Mouse (Mus musculus): ENCODE results near the gene Cdc42bpb. TPM values are rescaled to one million over a fixed set of nuclear protein-coding genes. Genes with fewer than 3 reads are reported as not detected.

The Cdc42bpb gene
- polyA plus RNA-seq, 1 experiment from 2014 or later, result 25.6 TPM

DNA sequence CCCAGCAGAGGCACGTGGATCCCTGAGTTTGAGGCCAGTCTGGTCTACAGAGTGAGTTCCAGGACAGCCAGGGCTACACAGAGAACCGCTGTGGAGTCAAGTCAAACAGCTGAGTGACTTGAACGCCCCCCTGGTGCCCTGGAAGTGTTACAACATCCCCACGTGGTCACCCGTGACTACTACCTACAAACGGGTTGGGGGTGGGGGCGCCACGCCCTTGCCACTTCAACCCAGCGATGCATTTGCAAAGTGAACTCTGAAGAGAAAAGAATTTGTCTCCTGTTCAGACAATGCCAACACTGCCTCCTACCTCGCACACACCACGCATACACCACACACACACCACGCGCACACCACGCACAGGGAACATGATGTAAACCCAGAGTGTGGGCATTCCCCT, 67.6 kb downstream of the Cdc42bpb start:
- no peak for DNase-seq (ENCODE audit: low spot score)
- peaks cover 33% of the 10 kb centered on the region for H3K36me3 ChIP-seq (ENCODE audit: control insufficient read depth, insufficient read depth, low read length)
- no peak overlapping the region for H3K9ac ChIP-seq (ENCODE audit: low read depth, low read length)
- H3K9me3 ChIP-seq (ENCODE audit: control insufficient read depth, low read length), result no peaks in the 10 kb centered on the region
- peaks cover 11% of the 10 kb centered on the region for H3K4me1 ChIP-seq (replicated peaks; ENCODE audit: control insufficient read depth, insufficient read depth, low read length)
- 79% methylated on average over 14 of the region's 14 CpGs for WGBS
- H3K27ac ChIP-seq (ENCODE audit: low read depth, low read length), result no peak overlapping the region
- H3K27me3 ChIP-seq (replicated peaks; ENCODE audit: control insufficient read depth, insufficient read depth, low read length), result no peaks in the 10 kb centered on the region
- H3K4me3 ChIP-seq (ENCODE audit: low read depth, low read length), result no peak overlapping the region
- no peak for ATAC-seq (replicated peaks; ENCODE audit: low FRiP score)
- H3K4me2 ChIP-seq, result no peak overlapping the region

DNA sequence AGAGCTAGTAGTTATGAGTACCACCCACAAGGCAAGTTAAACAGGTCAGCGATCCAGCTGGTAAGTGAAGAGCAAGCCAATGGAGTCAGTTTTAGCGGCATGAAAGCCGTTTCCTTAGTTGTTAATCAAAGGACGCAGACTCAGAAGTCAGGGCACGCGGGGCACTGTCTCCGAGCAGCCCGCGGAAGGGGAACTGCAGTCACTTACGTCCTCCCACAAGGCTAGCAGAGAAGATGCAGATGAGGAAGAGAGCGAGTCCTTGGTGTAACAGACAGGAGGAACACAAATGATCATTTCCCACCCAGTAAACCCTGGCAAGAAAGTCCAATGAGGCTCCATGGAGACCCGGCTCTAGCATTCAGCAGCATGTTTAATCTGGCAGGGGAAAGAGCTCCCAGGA, 68.3 kb downstream of the Cdc42bpb start:
- no peak overlapping the region for H3K27ac ChIP-seq (ENCODE audit: low read depth, low read length)
- 74% methylated on average over 12 of the region's 12 CpGs for WGBS
- ATAC-seq (replicated peaks; ENCODE audit: low FRiP score), result no peak
- no peak overlapping the region for H3K9ac ChIP-seq (ENCODE audit: low read depth, low read length)
- no peak overlapping the region for H3K4me2 ChIP-seq
- H3K9me3 ChIP-seq (ENCODE audit: control insufficient read depth, low read length), result no peaks in the 10 kb centered on the region
- H3K36me3 ChIP-seq (ENCODE audit: control insufficient read depth, insufficient read depth, low read length), result peaks cover 36% of the 10 kb centered on the region
- no peak overlapping the region for H3K4me3 ChIP-seq (ENCODE audit: low read depth, low read length)
- DNase-seq (ENCODE audit: low spot score), result no peak
- peaks cover 11% of the 10 kb centered on the region for H3K4me1 ChIP-seq (replicated peaks; ENCODE audit: control insufficient read depth, insufficient read depth, low read length)
- no peaks in the 10 kb centered on the region for H3K27me3 ChIP-seq (replicated peaks; ENCODE audit: control insufficient read depth, insufficient read depth, low read length)

DNA sequence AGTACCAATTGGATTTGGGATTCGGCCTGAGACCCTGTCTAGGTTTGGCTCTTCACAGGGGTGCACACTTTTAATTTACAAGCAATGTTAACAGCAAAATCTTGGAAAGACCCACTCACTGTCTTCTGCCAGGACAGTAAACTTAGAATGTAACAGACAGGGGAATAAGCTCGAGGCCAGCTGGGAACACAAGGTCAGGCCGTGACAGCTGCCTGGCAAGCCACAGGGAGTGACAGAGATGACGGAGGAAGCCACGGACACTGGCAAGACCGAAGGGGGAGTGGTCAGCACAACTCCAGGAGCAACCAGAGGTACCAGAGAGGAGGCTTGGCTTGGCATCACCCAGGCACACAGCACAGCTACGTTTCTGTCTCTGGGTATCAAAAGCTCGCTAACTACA, 70.7 kb downstream of the Cdc42bpb start:
- Histone ChIP-seq H3K9me3 (ENCODE audit: control insufficient read depth, low read length) (no peaks in the 10 kb centered on the region), H3K36me3 (ENCODE audit: control insufficient read depth, insufficient read depth, low read length) (peaks cover 35% of the 10 kb centered on the region), H3K27me3 (replicated peaks; ENCODE audit: control insufficient read depth, insufficient read depth, low read length) (no peaks in the 10 kb centered on the region), H3K27ac (ENCODE audit: low read depth, low read length) (no peak overlapping the region), H3K4me2 (no peak overlapping the region), H3K9ac (ENCODE audit: low read depth, low read length) (no peak overlapping the region), H3K4me3 (ENCODE audit: low read depth, low read length) (no peak overlapping the region), H3K4me1 (replicated peaks; ENCODE audit: control insufficient read depth, insufficient read depth, low read length) (peaks cover 10% of the 10 kb centered on the region)
- DNase-seq (ENCODE audit: low spot score) (no peak), ATAC-seq (replicated peaks; ENCODE audit: low FRiP score) (no peak)
- 82% methylated on average over 8 of the region's 8 CpGs for WGBS

DNA sequence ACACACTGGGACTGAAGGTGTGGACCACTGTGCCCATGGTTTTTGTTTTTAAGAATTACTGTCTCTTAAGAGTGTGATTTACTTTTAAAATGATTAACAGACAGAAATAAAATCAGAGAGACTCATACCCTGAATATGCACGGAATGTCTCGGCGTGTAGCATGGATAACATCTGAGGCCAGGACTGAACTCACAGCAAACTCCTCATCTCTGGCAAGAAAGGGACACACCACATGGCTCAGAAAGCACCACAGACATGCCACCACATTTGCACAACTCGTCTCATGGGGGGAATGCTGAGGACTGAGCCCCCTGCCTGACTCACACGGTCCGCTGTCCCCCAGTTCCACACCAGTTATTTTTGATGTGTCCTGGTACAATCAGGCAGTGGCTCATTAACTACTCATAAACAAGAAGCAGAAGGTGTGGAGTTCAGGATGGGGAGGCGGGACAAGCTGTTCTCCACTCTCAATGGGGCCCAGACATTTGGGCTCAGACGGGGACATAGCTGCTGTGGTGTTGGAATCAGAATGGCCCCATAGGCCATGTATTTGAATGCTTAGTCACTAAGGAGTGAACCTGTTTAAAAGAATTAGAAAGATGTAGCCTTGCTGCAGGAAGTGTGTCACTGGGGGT, 73.7 kb downstream of the Cdc42bpb start:
- Histone ChIP-seq H3K4me1 (replicated peaks; ENCODE audit: control insufficient read depth, insufficient read depth, low read length) (no peaks in the 10 kb centered on the region), H3K9me3 (ENCODE audit: control insufficient read depth, low read length) (no peaks in the 10 kb centered on the region), H3K4me2 (no peak overlapping the region), H3K9ac (ENCODE audit: low read depth, low read length) (no peak overlapping the region), H3K27me3 (replicated peaks; ENCODE audit: control insufficient read depth, insufficient read depth, low read length) (no peaks in the 10 kb centered on the region), H3K4me3 (ENCODE audit: low read depth, low read length) (no peak overlapping the region), H3K36me3 (ENCODE audit: control insufficient read depth, insufficient read depth, low read length) (peaks cover 35% of the 10 kb centered on the region), H3K27ac (ENCODE audit: low read depth, low read length) (no peak overlapping the region)
- DNase-seq (ENCODE audit: low spot score) (no peak), ATAC-seq (replicated peaks; ENCODE audit: low FRiP score) (no peak)
- WGBS, result 87% methylated on average over 8 of the region's 8 CpGs

DNA sequence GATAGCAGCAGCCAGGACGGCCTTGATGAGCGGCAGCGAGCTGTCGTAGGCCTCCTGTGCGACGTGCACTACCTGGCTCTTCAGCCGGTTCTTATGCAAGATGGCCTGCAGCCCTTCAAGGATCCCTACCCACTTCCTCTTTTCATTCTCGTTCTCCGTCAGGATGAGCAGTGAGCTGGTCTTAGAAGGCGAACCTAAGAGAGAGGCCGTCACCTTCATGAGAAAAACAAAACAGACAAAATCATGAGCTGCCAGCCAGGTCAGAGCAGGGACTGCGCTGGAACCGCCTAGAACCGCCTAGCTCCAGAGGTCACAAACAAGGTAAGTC, 75.5 kb downstream of the Cdc42bpb start:
- DNase-seq (ENCODE audit: low spot score), result no peak
- Histone ChIP-seq H3K9me3 (ENCODE audit: control insufficient read depth, low read length) (no peaks in the 10 kb centered on the region), H3K36me3 (ENCODE audit: control insufficient read depth, insufficient read depth, low read length) (peaks cover 40% of the 10 kb centered on the region), H3K27ac (ENCODE audit: low read depth, low read length) (no peak overlapping the region), H3K9ac (ENCODE audit: low read depth, low read length) (no peak overlapping the region), H3K4me1 (replicated peaks; ENCODE audit: control insufficient read depth, insufficient read depth, low read length) (no peaks in the 10 kb centered on the region), H3K4me2 (no peak overlapping the region), H3K27me3 (replicated peaks; ENCODE audit: control insufficient read depth, insufficient read depth, low read length) (no peaks in the 10 kb centered on the region), H3K4me3 (ENCODE audit: low read depth, low read length) (no peak overlapping the region)
- 81% methylated on average over 14 of the region's 14 CpGs for WGBS
- no peak for ATAC-seq (replicated peaks; ENCODE audit: low FRiP score)

DNA sequence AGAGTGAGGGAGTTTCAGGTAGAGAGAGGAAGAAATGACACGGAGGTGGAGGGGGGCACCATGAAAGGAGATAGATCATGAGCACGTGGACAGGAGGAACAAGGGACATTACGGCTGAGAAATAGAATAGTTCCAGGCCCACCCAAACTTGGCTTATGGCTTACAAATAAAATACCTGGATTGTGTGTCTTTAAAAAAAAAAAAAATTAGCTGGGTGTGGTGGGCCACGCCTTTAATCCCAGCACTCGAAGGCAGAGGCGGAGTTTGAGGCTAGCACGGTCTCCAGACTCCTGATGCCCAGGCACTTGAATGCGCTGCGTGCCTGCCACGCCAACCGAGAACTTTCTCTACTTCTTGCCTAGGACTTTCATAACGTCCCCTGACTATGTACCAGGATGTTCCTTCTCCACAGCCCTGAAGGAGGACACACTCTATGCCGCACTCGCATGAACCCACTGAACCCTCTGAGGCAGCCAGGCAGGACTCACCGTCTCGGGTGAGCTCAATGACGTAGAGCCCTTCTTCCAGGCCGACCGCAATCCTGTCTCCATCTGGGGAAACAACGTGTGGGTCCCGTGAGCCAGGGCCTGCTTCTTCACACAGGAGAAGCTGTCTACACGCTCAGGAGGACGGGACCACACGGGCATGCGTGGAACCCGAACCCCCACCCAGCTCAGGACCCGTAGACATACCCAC, 76.0 kb downstream of the Cdc42bpb start:
- Histone ChIP-seq H3K9ac (ENCODE audit: low read depth, low read length) (no peak overlapping the region), H3K9me3 (ENCODE audit: control insufficient read depth, low read length) (no peaks in the 10 kb centered on the region), H3K4me3 (ENCODE audit: low read depth, low read length) (no peak overlapping the region), H3K4me1 (replicated peaks; ENCODE audit: control insufficient read depth, insufficient read depth, low read length) (no peaks in the 10 kb centered on the region), H3K27ac (ENCODE audit: low read depth, low read length) (no peak overlapping the region), H3K27me3 (replicated peaks; ENCODE audit: control insufficient read depth, insufficient read depth, low read length) (no peaks in the 10 kb centered on the region), H3K4me2 (no peak overlapping the region), H3K36me3 (ENCODE audit: control insufficient read depth, insufficient read depth, low read length) (peaks cover 42% of the 10 kb centered on the region)
- ATAC-seq (replicated peaks; ENCODE audit: low FRiP score) (no peak), DNase-seq (ENCODE audit: low spot score) (no peak)
- WGBS, result 88% methylated on average over 27 of the region's 27 CpGs

DNA sequence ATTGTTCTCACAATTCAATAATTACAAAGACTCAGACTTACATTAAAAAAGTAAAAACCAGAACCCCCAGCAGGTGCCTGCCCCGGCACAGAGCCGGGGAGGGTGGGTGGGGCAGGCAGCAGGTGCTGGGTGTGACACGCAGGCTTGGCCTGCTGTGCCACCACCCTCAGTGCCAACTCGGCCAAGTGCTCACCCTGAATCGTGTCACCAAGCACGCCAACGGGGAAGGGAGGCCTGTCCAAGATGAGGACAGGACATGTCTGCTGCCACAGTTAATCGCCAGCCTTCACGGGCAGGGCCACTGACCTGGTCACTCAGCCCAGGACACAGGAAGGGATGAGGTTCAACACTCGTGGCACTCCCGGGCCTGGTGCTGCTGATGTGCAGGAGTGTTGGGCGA, 84.5 kb downstream of the Cdc42bpb start:
- H3K4me2 ChIP-seq, result no peak overlapping the region
- DNase-seq (ENCODE audit: low spot score), result no peak
- H3K4me3 ChIP-seq (ENCODE audit: low read depth, low read length), result no peak overlapping the region
- ATAC-seq (replicated peaks; ENCODE audit: low FRiP score), result no peak
- no peaks in the 10 kb centered on the region for H3K4me1 ChIP-seq (replicated peaks; ENCODE audit: control insufficient read depth, insufficient read depth, low read length)
- H3K9ac ChIP-seq (ENCODE audit: low read depth, low read length), result no peak overlapping the region
- no peaks in the 10 kb centered on the region for H3K27me3 ChIP-seq (replicated peaks; ENCODE audit: control insufficient read depth, insufficient read depth, low read length)
- no peak overlapping the region for H3K27ac ChIP-seq (ENCODE audit: low read depth, low read length)
- 92% methylated on average over 12 of the region's 12 CpGs for WGBS
- H3K36me3 ChIP-seq (ENCODE audit: control insufficient read depth, insufficient read depth, low read length), result peaks cover 37% of the 10 kb centered on the region
- H3K9me3 ChIP-seq (ENCODE audit: control insufficient read depth, low read length), result no peaks in the 10 kb centered on the region

DNA sequence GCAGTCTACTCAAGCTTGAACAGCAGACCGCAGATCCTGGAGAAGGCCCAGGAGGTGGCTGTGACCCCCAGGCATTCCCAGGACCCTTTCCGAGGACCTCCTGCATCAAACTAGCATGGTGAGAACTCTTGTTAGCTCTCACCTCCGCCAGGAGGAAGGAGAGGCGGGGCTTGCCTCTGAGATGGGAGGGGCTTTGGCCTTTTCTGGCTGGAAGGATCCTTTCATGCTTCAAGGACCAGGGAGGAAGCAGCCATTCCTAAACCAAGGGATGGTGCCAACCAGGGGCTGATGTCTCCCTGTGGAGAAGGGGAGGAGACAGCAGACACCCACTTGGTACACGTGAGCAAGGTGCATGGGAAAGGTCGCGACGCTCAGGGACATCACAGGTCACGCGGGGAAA, 93.0 kb downstream of the Cdc42bpb start:
- no peaks in the 10 kb centered on the region for H3K36me3 ChIP-seq (ENCODE audit: control insufficient read depth, insufficient read depth, low read length)
- WGBS, result 30% methylated on average over 10 of the region's 10 CpGs
- H3K9ac ChIP-seq (ENCODE audit: low read depth, low read length), result no peak overlapping the region
- H3K27me3 ChIP-seq (replicated peaks; ENCODE audit: control insufficient read depth, insufficient read depth, low read length), result peaks cover 3% of the 10 kb centered on the region; the same call in 1 of the 2 replicates
- no peak for DNase-seq (ENCODE audit: low spot score)
- H3K9me3 ChIP-seq (ENCODE audit: control insufficient read depth, low read length), result no peaks in the 10 kb centered on the region
- H3K27ac ChIP-seq (ENCODE audit: low read depth, low read length), result no peak overlapping the region
- no peak for ATAC-seq (replicated peaks; ENCODE audit: low FRiP score)
- H3K4me1 ChIP-seq (replicated peaks; ENCODE audit: control insufficient read depth, insufficient read depth, low read length), result peaks cover 2% of the 10 kb centered on the region; the same call in 1 of the 2 replicates
- peak overlapping the region; percentile 33 for H3K4me2 ChIP-seq
- no peak overlapping the region; the same call in 1 of the 2 replicates for H3K4me3 ChIP-seq (ENCODE audit: low read depth, low read length)

DNA sequence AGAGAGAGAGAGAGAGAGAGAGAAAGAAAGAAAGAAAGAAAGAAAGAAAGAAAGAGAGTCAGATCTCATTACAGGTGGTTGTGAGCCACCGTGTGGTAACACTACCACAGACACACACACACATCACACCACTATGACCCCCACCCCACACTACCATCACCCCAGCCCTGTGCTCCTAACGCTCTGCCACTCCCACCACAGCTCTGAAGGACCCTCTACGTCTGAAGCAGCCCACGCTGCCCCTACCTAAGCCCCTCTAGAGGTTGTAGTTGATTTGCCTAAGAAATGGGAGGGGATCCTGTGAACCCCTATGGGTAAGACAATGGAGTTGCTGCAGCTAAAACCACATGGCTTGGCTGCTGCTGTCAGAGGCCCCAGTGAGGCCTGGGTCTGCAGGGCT, 93.9 kb downstream of the Cdc42bpb start:
- DNase-seq (ENCODE audit: low spot score), result no peak
- no peak for ATAC-seq (replicated peaks; ENCODE audit: low FRiP score)
- Histone ChIP-seq H3K27me3 (replicated peaks; ENCODE audit: control insufficient read depth, insufficient read depth, low read length) (peaks cover 3% of the 10 kb centered on the region; the same call in 1 of the 2 replicates), H3K4me2 (no peak overlapping the region), H3K9me3 (ENCODE audit: control insufficient read depth, low read length) (0 out of 2 replicates have a peak, but pooled peaks cover 4% of the 10 kb centered on the region), H3K4me3 (ENCODE audit: low read depth, low read length) (no peak overlapping the region), H3K27ac (ENCODE audit: low read depth, low read length) (no peak overlapping the region), H3K36me3 (ENCODE audit: control insufficient read depth, insufficient read depth, low read length) (no peaks in the 10 kb centered on the region), H3K9ac (ENCODE audit: low read depth, low read length) (no peak overlapping the region), H3K4me1 (replicated peaks; ENCODE audit: control insufficient read depth, insufficient read depth, low read length) (peaks cover 2% of the 10 kb centered on the region; the same call in 1 of the 2 replicates)
- 72% methylated on average over 4 of the region's 4 CpGs for WGBS
